Mouse (Mus musculus) monocyte, adult 5-6 weeks (primary cell): ENCODE results near the gene Slc16a11. TPM values are rescaled to one million over a fixed set of nuclear protein-coding genes. Genes with fewer than 3 reads are reported as not detected.

Experiments used
- ATAC-seq: fragments of 153-309, 156-312 bp; replicated peaks from 2 replicates; pipeline ENCODE4 v1.8.0; 2017; ENCODE audit warnings: mild to moderate bottlenecking; ENCODE audit not compliant: low TSS enrichment, insufficient number of reproducible peaks, severe bottlenecking, poor library complexity, low FRiP score
- total RNA-seq: library from RNA; stranded (forward); fragments of 200-1000, 200-491, 200-594 nt; gene quantifications from 3 replicates; pipeline ENCODE4 v1.2.3, GENCODE M21; 2017

The Slc16a11 gene
- total RNA-seq, 1 experiment from 2014 or later: not detected

GRCm38 (mm10) chr11:70198332-70198731 lies 14.2 kb upstream of the Slc16a11 start:
- ATAC-seq: peak; percentile 76

- no peak for ATAC-seq
Measured at GRCm38 (mm10) chr11:70199107-70199506, 13.4 kb upstream of the Slc16a11 start.

GRCm38 (mm10) chr11:70200036-70200608 lies 12.4 kb upstream of the Slc16a11 start:
- no peak for ATAC-seq

- peak; percentile 69 for ATAC-seq
Measured at GRCm38 (mm10) chr11:70201691-70202090, 10.9 kb upstream of the Slc16a11 start.

- no peak for ATAC-seq
Measured at GRCm38 (mm10) chr11:70206801-70207200, 5.8 kb upstream of the Slc16a11 start.

GRCm38 (mm10) chr11:70207283-70207682 lies 5.3 kb upstream of the Slc16a11 start:
- no peak for ATAC-seq

- no peak for ATAC-seq
Measured at GRCm38 (mm10) chr11:70208778-70209388, 3.7 kb upstream of the Slc16a11 start.

GRCm38 (mm10) chr11:70210681-70211080 lies 1.9 kb upstream of the Slc16a11 start:
- ATAC-seq: no peak

GRCm38 (mm10) chr11:70211972-70212371 lies 580 bp upstream of the Slc16a11 start:
- no peak for ATAC-seq

GRCm38 (mm10) chr11:70212896-70213295 lies 344 bp downstream of the Slc16a11 start:
- ATAC-seq: no peak; the same call in 1 of the 2 replicates

GRCm38 (mm10) chr11:70213736-70214135 lies 1.2 kb downstream of the Slc16a11 start:
- ATAC-seq: no peak

- no peak for ATAC-seq
Measured at GRCm38 (mm10) chr11:70214191-70214855, 1.8 kb downstream of the Slc16a11 start.

GRCm38 (mm10) chr11:70214856-70215209 lies 2.3 kb downstream of the Slc16a11 start:
- ATAC-seq: no peak

GRCm38 (mm10) chr11:70215301-70215700 lies 2.7 kb downstream of the Slc16a11 start:
- no peak for ATAC-seq

GRCm38 (mm10) chr11:70216103-70216502 lies 3.6 kb downstream of the Slc16a11 start:
- ATAC-seq: no peak

- ATAC-seq: no peak
Measured at GRCm38 (mm10) chr11:70218039-70218438, 5.5 kb downstream of the Slc16a11 start.

GRCm38 (mm10) chr11:70218741-70219470 lies 6.4 kb downstream of the Slc16a11 start:
- no peak for ATAC-seq

GRCm38 (mm10) chr11:70219873-70220272 lies 7.3 kb downstream of the Slc16a11 start:
- no peak for ATAC-seq

- no peak; the same call in 1 of the 2 replicates for ATAC-seq
Measured at GRCm38 (mm10) chr11:70220323-70220722, 7.8 kb downstream of the Slc16a11 start.
